Mouse (Mus musculus) midbrain, embryonic 11.5 days (tissue): ENCODE data around the gene Banf2. TPM values are rescaled to one million over a fixed set of nuclear protein-coding genes. Genes with fewer than 3 reads are reported as not detected.

Experiments used
- ATAC-seq: fragments of 200-750 bp; cut with Nextera tagmentation; 2 replicates; pipeline ENCODE4 v1.8.0; 2017; ENCODE audit warnings: moderate TSS enrichment, moderate library complexity; ENCODE audit not compliant: low FRiP score
- DNase-seq: peaks from one replicate; pipeline ENCODE4 v3.0.0; 2015; ENCODE audit warnings: low spot score; ENCODE audit errors: missing footprints
- H3K27ac ChIP-seq: fragments of 300-500 bp; sonication (generic); 2 replicates; pipeline ENCODE4 v1.5.1; 2014; ENCODE audit warnings: low read depth, low read length
- H3K27me3 ChIP-seq: fragments of 300-500 bp; sonication (generic); 2 replicates; pipeline ENCODE4 v1.6.1; 2014; ENCODE audit warnings: mild to moderate bottlenecking, low read length, moderate library complexity, mixed read lengths; ENCODE audit not compliant: control insufficient read depth, insufficient read depth
- H3K36me3 ChIP-seq: fragments of 300-500 bp; sonication (generic); 2 replicates; pipeline ENCODE4 v1.6.1; 2014; ENCODE audit warnings: mild to moderate bottlenecking, low read length, moderate library complexity, mixed read lengths; ENCODE audit not compliant: control insufficient read depth, insufficient read depth
- H3K4me1 ChIP-seq: fragments of 300-500 bp; sonication (generic); 2 replicates; pipeline ENCODE4 v1.6.1; 2014; ENCODE audit warnings: low read length; ENCODE audit not compliant: control insufficient read depth, insufficient read depth
- H3K4me2 ChIP-seq: fragments of 300-500 bp; sonication (generic); 2 replicates; pipeline ENCODE4 v1.6.1; 2014; ENCODE audit warnings: mild to moderate bottlenecking, moderate library complexity
- H3K4me3 ChIP-seq: fragments of 300-500 bp; sonication (generic); 2 replicates; pipeline ENCODE4 v1.5.1; 2014; ENCODE audit warnings: low read depth, low read length
- H3K9ac ChIP-seq: fragments of 300-500 bp; sonication (generic); 2 replicates; pipeline ENCODE4 v1.6.1; 2014; ENCODE audit warnings: low read length
- H3K9me3 ChIP-seq: fragments of 300-500 bp; sonication (generic); 2 replicates; pipeline ENCODE4 v1.6.1; 2016; ENCODE audit warnings: low read length; ENCODE audit not compliant: control insufficient read depth
- WGBS: fragments of 180-500 bp; shearing (Covaris S2); extraction: QIAGEN DNeasy Blood & Tissue Kit; methylation state at CpG from one replicate; pipeline ENCODE4 v1.1.7; 2014; 5-methylcytosine and 5-hydroxymethylcytosine counted together
- polyA plus RNA-seq: library from polyadenylated mRNA; unstranded; fragments of >200 nt; fragmentation: Nextera tagmentation; extraction: Ambion mirVana; gene quantifications from 2 replicates; pipeline ENCODE4 v1.2.1, GENCODE M21; 2014

The Banf2 gene
- not detected in 2 replicates for polyA plus RNA-seq

DNA sequence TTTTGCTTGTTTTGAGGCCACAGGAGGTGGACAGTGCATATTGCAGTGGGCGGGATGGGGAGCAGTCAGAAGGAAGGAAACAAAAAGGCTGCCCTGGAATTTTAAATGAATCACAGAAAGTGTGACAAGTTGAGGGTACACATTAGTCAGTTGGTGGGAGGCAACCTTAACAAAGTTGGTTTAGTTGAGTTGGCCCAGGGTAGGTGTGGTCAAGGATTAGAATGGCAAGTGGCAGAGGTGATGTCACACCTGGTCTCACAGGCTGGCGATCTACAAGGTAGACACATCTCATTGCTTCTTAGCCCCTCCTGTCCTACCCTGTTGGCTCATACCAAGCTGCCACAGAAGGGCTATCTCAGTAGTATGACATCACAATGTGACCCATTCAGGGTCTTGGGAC, at the start of gene Banf2:
Banf2 (plus strand) TSS at position 396 of the 400 bp plus-strand sequence.
- Histone ChIP-seq H3K36me3 (no peaks in the 10 kb centered on the region), H3K9me3 (no peaks in the 10 kb centered on the region), H3K9ac (no peak within 1 kb of the TSS), H3K27ac (no peak within 1 kb of the TSS), H3K27me3 (no peaks in the 10 kb centered on the region), H3K4me1 (no peaks in the 10 kb centered on the region), H3K4me2 (no peak within 1 kb of the TSS), H3K4me3 (no peak within 1 kb of the TSS)
- WGBS, result 94% methylated on average over 2 of the region's 2 CpGs
- DNase-seq (no peak), ATAC-seq (no peak)

GRCm38 (mm10) chr2:143983482-143983881, 49.4 kb upstream of the Banf2 start:
- 76% methylated on average over 2 of the region's 2 CpGs for WGBS
- Histone ChIP-seq H3K27me3 (no peaks in the 10 kb centered on the region), H3K9ac (no peak overlapping the region), H3K4me3 (no peak overlapping the region), H3K4me2 (no peak overlapping the region), H3K4me1 (no peaks in the 10 kb centered on the region), H3K27ac (no peak overlapping the region), H3K9me3 (no peaks in the 10 kb centered on the region), H3K36me3 (no peaks in the 10 kb centered on the region)
- no peak for ATAC-seq
- no peak for DNase-seq

DNA sequence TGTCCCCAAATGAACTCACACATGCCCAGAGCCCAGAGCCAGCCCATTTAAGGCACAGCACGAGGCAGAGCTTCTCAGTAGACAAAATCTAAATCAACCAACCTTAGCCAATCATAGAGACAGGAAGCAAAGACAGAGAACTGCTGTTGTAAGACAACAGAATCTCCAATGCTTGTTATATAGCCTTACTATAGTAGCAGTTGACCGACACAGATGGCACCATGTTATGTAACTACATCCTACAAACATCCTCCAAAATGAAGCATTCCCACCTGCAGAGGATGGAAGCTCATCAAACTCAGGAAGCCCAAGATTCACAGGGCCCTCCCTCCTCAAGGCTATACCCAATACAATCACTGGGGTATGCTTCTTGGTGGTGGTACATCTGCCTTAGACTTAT, 45.4 kb upstream of the Banf2 start:
- DNase-seq (no peak), ATAC-seq (no peak)
- Histone ChIP-seq H3K4me1 (no peaks in the 10 kb centered on the region), H3K36me3 (no peaks in the 10 kb centered on the region), H3K4me3 (no peak overlapping the region), H3K27ac (no peak overlapping the region), H3K9ac (no peak overlapping the region), H3K4me2 (no peak overlapping the region), H3K9me3 (no peaks in the 10 kb centered on the region), H3K27me3 (no peaks in the 10 kb centered on the region)
- WGBS, result 89% methylated on average over 2 of the region's 2 CpGs

GRCm38 (mm10) chr2:143988016-143988415, 44.8 kb upstream of the Banf2 start:
- Histone ChIP-seq H3K36me3 (no peaks in the 10 kb centered on the region), H3K27ac (no peak overlapping the region), H3K4me1 (no peaks in the 10 kb centered on the region), H3K9ac (no peak overlapping the region), H3K27me3 (no peaks in the 10 kb centered on the region), H3K9me3 (no peaks in the 10 kb centered on the region), H3K4me2 (no peak overlapping the region), H3K4me3 (no peak overlapping the region)
- no peak for ATAC-seq
- 86% methylated on average over 3 of the region's 3 CpGs for WGBS
- DNase-seq, result no peak

DNA sequence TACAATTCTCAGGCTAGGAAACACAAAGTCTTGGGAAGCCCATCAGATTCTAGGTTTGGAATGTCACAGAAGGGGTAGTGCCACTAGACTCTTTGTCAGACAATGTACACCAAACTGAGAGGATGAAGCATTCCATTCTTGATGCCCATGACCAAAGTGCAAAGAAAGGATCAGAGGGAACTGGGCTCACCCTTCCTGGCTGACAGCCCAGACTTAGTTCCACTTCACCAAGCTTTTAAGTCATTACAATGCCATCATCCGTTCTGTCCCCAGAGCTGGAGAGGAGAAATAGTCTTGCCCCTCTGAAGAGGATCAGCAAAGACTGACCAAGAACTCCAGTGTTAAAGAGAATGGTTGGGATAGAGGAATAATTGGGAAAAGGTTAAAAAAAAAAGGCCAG, 41.9 kb upstream of the Banf2 start:
- Histone ChIP-seq H3K9ac (no peak overlapping the region), H3K27me3 (no peaks in the 10 kb centered on the region), H3K27ac (no peak overlapping the region), H3K36me3 (no peaks in the 10 kb centered on the region), H3K4me2 (no peak overlapping the region), H3K9me3 (no peaks in the 10 kb centered on the region), H3K4me1 (no peaks in the 10 kb centered on the region), H3K4me3 (no peak overlapping the region)
- 0 out of 2 replicates have a peak, but pooled peaks have one; percentile 22 for ATAC-seq
- no peak for DNase-seq
- WGBS, result 28% methylated on average over 1 of the region's 1 CpGs

GRCm38 (mm10) chr2:143991964-143992672, 40.7 kb upstream of the Banf2 start:
- DNase-seq (no peak), ATAC-seq (no peak)
- Histone ChIP-seq H3K9ac (no peak overlapping the region), H3K4me1 (no peaks in the 10 kb centered on the region), H3K27me3 (no peaks in the 10 kb centered on the region), H3K36me3 (no peaks in the 10 kb centered on the region), H3K4me3 (no peak overlapping the region), H3K27ac (no peak overlapping the region), H3K9me3 (no peaks in the 10 kb centered on the region), H3K4me2 (no peak overlapping the region)
- WGBS, result 95% methylated on average over 7 of the region's 7 CpGs

- no peak overlapping the region for H3K27ac ChIP-seq
- no peaks in the 10 kb centered on the region for H3K27me3 ChIP-seq
- no peaks in the 10 kb centered on the region for H3K4me1 ChIP-seq
- no peaks in the 10 kb centered on the region for H3K36me3 ChIP-seq
- no peaks in the 10 kb centered on the region for H3K9me3 ChIP-seq
- no peak overlapping the region for H3K9ac ChIP-seq
- H3K4me3 ChIP-seq, result no peak overlapping the region
- no peak overlapping the region for H3K4me2 ChIP-seq
- DNase-seq (no peak), ATAC-seq (no peak)
- 81% methylated on average over 1 of the region's 1 CpGs for WGBS
Observed at GRCm38 (mm10) chr2:143992977-143993376, 39.9 kb upstream of the Banf2 start.

- H3K4me2 ChIP-seq, result no peak overlapping the region
- no peak for ATAC-seq
- no peak overlapping the region for H3K9ac ChIP-seq
- H3K4me1 ChIP-seq, result no peaks in the 10 kb centered on the region
- H3K4me3 ChIP-seq, result no peak overlapping the region
- peak; percentile 41 for DNase-seq
- no peaks in the 10 kb centered on the region for H3K36me3 ChIP-seq
- H3K27me3 ChIP-seq, result no peaks in the 10 kb centered on the region
- H3K27ac ChIP-seq, result no peak overlapping the region
- 87% methylated on average over 5 of the region's 5 CpGs for WGBS
- H3K9me3 ChIP-seq, result no peaks in the 10 kb centered on the region
Observed at GRCm38 (mm10) chr2:144002229-144002984, 30.5 kb upstream of the Banf2 start.

DNA sequence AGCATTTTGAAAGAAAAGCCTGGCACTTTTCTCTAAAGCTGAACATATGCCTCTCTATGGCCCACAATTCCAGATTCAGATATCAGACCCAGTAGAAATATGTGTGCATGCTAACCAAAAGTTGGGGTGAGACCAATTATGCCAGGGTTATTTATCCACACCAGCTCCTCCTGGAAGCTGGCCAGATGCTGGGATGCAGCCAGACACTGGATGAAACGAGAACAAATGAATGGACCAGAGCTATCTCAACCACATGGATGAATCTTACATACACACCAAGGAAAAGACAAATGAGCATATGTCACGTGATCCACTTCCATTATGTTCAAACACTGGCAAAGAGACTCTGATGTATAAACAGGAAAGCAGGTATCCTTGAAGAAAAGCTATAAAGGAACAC, 29.3 kb upstream of the Banf2 start:
- no peaks in the 10 kb centered on the region for H3K27me3 ChIP-seq
- no peaks in the 10 kb centered on the region for H3K9me3 ChIP-seq
- H3K4me1 ChIP-seq, result no peaks in the 10 kb centered on the region
- H3K4me3 ChIP-seq, result no peak overlapping the region
- no peak overlapping the region for H3K9ac ChIP-seq
- no peaks in the 10 kb centered on the region for H3K36me3 ChIP-seq
- no peak for DNase-seq
- 86% methylated on average over 2 of the region's 2 CpGs for WGBS
- no peak overlapping the region for H3K27ac ChIP-seq
- no peak overlapping the region for H3K4me2 ChIP-seq
- no peak for ATAC-seq
